Mouse (Mus musculus): ENCODE data around the gene Tmem116. TPM values are rescaled to one million over a fixed set of nuclear protein-coding genes. Genes with fewer than 3 reads are reported as not detected.

Gene Tmem116
- polyA plus RNA-seq, 1 experiment = 6.6 TPM

Other genes with a start within 250 kb of the Tmem116 start
- 373 and 383 TPM in 2 replicates for gene Rpl6, start 247.4 kb upstream of the Tmem116 start, polyA plus RNA-seq (2012; rRNA removed)
- 9.5 and 20.5 TPM in 2 replicates for gene Hectd4, start 231.7 kb upstream of the Tmem116 start, polyA plus RNA-seq (2012; rRNA removed)
- gene Trafd1, start 66.3 kb upstream of the Tmem116 start, polyA plus RNA-seq (2012; rRNA removed) = 99.6 and 125 TPM in 2 replicates
- 6.5 and 10.2 TPM in 2 replicates for gene Naa25, start 54.0 kb upstream of the Tmem116 start, polyA plus RNA-seq (2012; rRNA removed)
- gene Erp29, start 613 bp downstream of the Tmem116 start, polyA plus RNA-seq (2012; rRNA removed) = 43.5 and 53.7 TPM in 2 replicates
- gene Adam1b, start 51.5 kb downstream of the Tmem116 start, polyA plus RNA-seq (2012; rRNA removed) = not detected in 2 replicates
- gene Adam1a, start 93.6 kb downstream of the Tmem116 start, polyA plus RNA-seq (2012; rRNA removed) = 2.6 and 4.6 TPM in 2 replicates
- 0.10 and 0.27 TPM in 2 replicates for gene Gm42878, start 93.6 kb downstream of the Tmem116 start, polyA plus RNA-seq (2012; rRNA removed)
- gene Mapkapk5, start 94.0 kb downstream of the Tmem116 start, polyA plus RNA-seq (2012; rRNA removed) = 65.2 and 67.8 TPM in 2 replicates
- 215 and 293 TPM in 2 replicates for gene Aldh2, start 141.9 kb downstream of the Tmem116 start, polyA plus RNA-seq (2012; rRNA removed)
- gene Acad12, start 167.0 kb downstream of the Tmem116 start, polyA plus RNA-seq (2012; rRNA removed) = 6.6 and 8.4 TPM in 2 replicates
- 5.6 and 8.7 TPM in 2 replicates for gene Acad10, start 208.6 kb downstream of the Tmem116 start, polyA plus RNA-seq (2012; rRNA removed)
- gene Brap, start 208.7 kb downstream of the Tmem116 start, polyA plus RNA-seq (2012; rRNA removed) = 18.7 and 22.7 TPM in 2 replicates

Data from large intestine, adult 2 months (tissue).